Mouse (Mus musculus) neural tube, embryonic 13.5 days (tissue): ENCODE data around the gene Fgfr3. TPM values are rescaled to one million over a fixed set of nuclear protein-coding genes. Genes with fewer than 3 reads are reported as not detected.
A peak's percentile ranks its signal among the peaks of the same experiment; 100 is the strongest.

Experiments
- ATAC-seq: fragments of 200-750 bp; cut with Nextera tagmentation; 2 replicates; pipeline ENCODE4 v1.8.0; 2017; ENCODE audit warnings: low read depth, mild to moderate bottlenecking, moderate TSS enrichment, moderate library complexity
- H3K27ac ChIP-seq: fragments of 300-500 bp; sonication (generic); replicated peaks from 2 replicates; pipeline ENCODE4 v1.5.1; 2015; ENCODE audit warnings: moderate library complexity, mild to moderate bottlenecking, inconsistent platforms
- H3K27me3 ChIP-seq: fragments of 300-500 bp; sonication (generic); 2 replicates; pipeline ENCODE4 v1.6.1; 2015; ENCODE audit warnings: mild to moderate bottlenecking, inconsistent platforms
- H3K36me3 ChIP-seq: fragments of 300-500 bp; sonication (generic); 2 replicates; pipeline ENCODE4 v1.6.1; 2015; ENCODE audit warnings: mild to moderate bottlenecking, inconsistent platforms
- H3K4me1 ChIP-seq: fragments of 300-500 bp; sonication (generic); replicated peaks from 2 replicates; pipeline ENCODE4 v1.6.1; 2015; ENCODE audit warnings: inconsistent platforms
- H3K4me2 ChIP-seq: fragments of 300-500 bp; sonication (generic); 2 replicates; pipeline ENCODE4 v1.6.1; 2015; ENCODE audit warnings: inconsistent platforms, mild to moderate bottlenecking, moderate library complexity
- H3K4me3 ChIP-seq: fragments of 300-500 bp; sonication (generic); 2 replicates; pipeline ENCODE4 v1.5.1; 2015; ENCODE audit warnings: mild to moderate bottlenecking, inconsistent platforms
- H3K9ac ChIP-seq: fragments of 300-500 bp; sonication (generic); 2 replicates; pipeline ENCODE4 v1.6.1; 2015; ENCODE audit warnings: moderate library complexity, mild to moderate bottlenecking, inconsistent platforms
- H3K9me3 ChIP-seq: fragments of 300-500 bp; sonication (generic); 2 replicates; pipeline ENCODE4 v1.6.1; 2016; ENCODE audit warnings: inconsistent platforms
- WGBS: fragments of 180-500 bp; shearing (Covaris S2); methylation state at CpG from one replicate; pipeline ENCODE4 v1.1.7; 2015; 5-methylcytosine and 5-hydroxymethylcytosine counted together
- polyA plus RNA-seq: library from polyadenylated mRNA; unstranded; fragments of >200 nt; fragmentation: Nextera tagmentation; extraction: Ambion mirVana; gene quantifications from 2 replicates; pipeline ENCODE4 v1.2.1, GENCODE M21; 2015

Gene Fgfr3
- polyA plus RNA-seq, 1 experiment from 2014 or later, result 42.3 TPM

GRCm38 (mm10) chr5:33689221-33689844, 32.1 kb upstream of the Fgfr3 start:
- no peak overlapping the region for H3K4me3 ChIP-seq
- 13% methylated on average over 20 of the region's 20 CpGs for WGBS
- peak overlapping the region; percentile 44 for H3K9ac ChIP-seq
- H3K4me1 ChIP-seq, result peaks cover 73% of the 10 kb centered on the region
- H3K4me2 ChIP-seq, result peak overlapping the region; percentile 19
- peaks cover 73% of the 10 kb centered on the region for H3K27me3 ChIP-seq
- no peaks in the 10 kb centered on the region for H3K9me3 ChIP-seq
- ATAC-seq, result peak; percentile 89
- no peaks in the 10 kb centered on the region for H3K36me3 ChIP-seq
- H3K27ac ChIP-seq, result peak overlapping the region; percentile 84

GRCm38 (mm10) chr5:33689852-33690645, 31.4 kb upstream of the Fgfr3 start:
- H3K27me3 ChIP-seq, result peaks cover 77% of the 10 kb centered on the region

GRCm38 (mm10) chr5:33692393-33692792, 29.1 kb upstream of the Fgfr3 start:
- 1% methylated on average over 24 of the region's 24 CpGs for WGBS
- Histone ChIP-seq H3K9me3 (no peaks in the 10 kb centered on the region), H3K4me3 (0 out of 2 replicates have a peak overlapping the region, but pooled peaks have one; percentile 4), H3K27ac (peak overlapping the region; percentile 86), H3K4me2 (peak overlapping the region; percentile 27; the same call in 1 of the 2 replicates), H3K9ac (peak overlapping the region; percentile 34), H3K4me1 (peaks cover 91% of the 10 kb centered on the region), H3K36me3 (no peaks in the 10 kb centered on the region), H3K27me3 (peaks cover 83% of the 10 kb centered on the region)
- peak; percentile 21 for ATAC-seq

More at GRCm38 (mm10) chr5:33689852-33690645, 31.4 kb upstream of the Fgfr3 start:
- Histone ChIP-seq H3K27ac (peak overlapping the region; percentile 71), H3K4me1 (peaks cover 80% of the 10 kb centered on the region), H3K9me3 (no peaks in the 10 kb centered on the region), H3K9ac (peak overlapping the region; percentile 44; the same call in 1 of the 2 replicates), H3K36me3 (no peaks in the 10 kb centered on the region), H3K4me2 (0 out of 2 replicates have a peak overlapping the region, but pooled peaks have one; percentile 19), H3K4me3 (no peak overlapping the region)
- peak; percentile 34 for ATAC-seq
- WGBS, result 47% methylated on average over 11 of the region's 11 CpGs

GRCm38 (mm10) chr5:33694461-33694847, 27.0 kb upstream of the Fgfr3 start:
- Histone ChIP-seq H3K27me3 (peaks cover 85% of the 10 kb centered on the region), H3K4me1 (peaks cover 91% of the 10 kb centered on the region), H3K4me3 (no peak overlapping the region), H3K27ac (peak overlapping the region; percentile 68), H3K9ac (0 out of 2 replicates have a peak overlapping the region, but pooled peaks have one; percentile 68), H3K36me3 (no peaks in the 10 kb centered on the region), H3K9me3 (no peaks in the 10 kb centered on the region), H3K4me2 (no peak overlapping the region)
- 54% methylated on average over 9 of the region's 9 CpGs for WGBS
- ATAC-seq, result no peak

- WGBS, result 2% methylated on average over 52 of the region's 71 CpGs
- Histone ChIP-seq H3K4me2 (peak overlapping the region; percentile 80), H3K4me3 (peak overlapping the region; percentile 45), H3K27me3 (peaks cover 79% of the 10 kb centered on the region), H3K9ac (peak overlapping the region; percentile 68), H3K9me3 (no peaks in the 10 kb centered on the region), H3K4me1 (peaks cover 91% of the 10 kb centered on the region), H3K36me3 (no peaks in the 10 kb centered on the region), H3K27ac (peak overlapping the region; percentile 68)
- ATAC-seq, result peak; percentile 57
Measured at GRCm38 (mm10) chr5:33694848-33695717, 26.4 kb upstream of the Fgfr3 start.

GRCm38 (mm10) chr5:33695718-33696121, 25.8 kb upstream of the Fgfr3 start:
- H3K4me1 ChIP-seq, result peaks cover 91% of the 10 kb centered on the region
- 0 out of 2 replicates have a peak, but pooled peaks have one; percentile 1 for ATAC-seq
- H3K27me3 ChIP-seq, result peaks cover 73% of the 10 kb centered on the region

GRCm38 (mm10) chr5:33696430-33696829, 25.0 kb upstream of the Fgfr3 start:
- Histone ChIP-seq H3K4me1 (peaks cover 90% of the 10 kb centered on the region), H3K27me3 (peaks cover 69% of the 10 kb centered on the region)
- 59% methylated on average over 5 of the region's 5 CpGs for WGBS

More at GRCm38 (mm10) chr5:33695718-33696121, 25.8 kb upstream of the Fgfr3 start:
- Histone ChIP-seq H3K9ac (peak overlapping the region; percentile 68), H3K27ac (peak overlapping the region; percentile 68), H3K36me3 (no peaks in the 10 kb centered on the region), H3K4me3 (peak overlapping the region; percentile 45), H3K9me3 (no peaks in the 10 kb centered on the region), H3K4me2 (peak overlapping the region; percentile 80)
- 2% methylated on average over 24 of the region's 24 CpGs for WGBS

GRCm38 (mm10) chr5:33697534-33697933, 23.9 kb upstream of the Fgfr3 start:
- H3K36me3 ChIP-seq, result no peaks in the 10 kb centered on the region
- H3K4me1 ChIP-seq, result peaks cover 91% of the 10 kb centered on the region
- no peak overlapping the region for H3K4me3 ChIP-seq
- H3K9ac ChIP-seq, result no peak overlapping the region
- 37% methylated on average over 1 of the region's 1 CpGs for WGBS
- peak overlapping the region; percentile 49 for H3K27ac ChIP-seq
- peaks cover 66% of the 10 kb centered on the region for H3K27me3 ChIP-seq
- no peak overlapping the region for H3K4me2 ChIP-seq
- no peak for ATAC-seq
- H3K9me3 ChIP-seq, result no peaks in the 10 kb centered on the region

More at GRCm38 (mm10) chr5:33696430-33696829, 25.0 kb upstream of the Fgfr3 start:
- Histone ChIP-seq H3K9me3 (no peaks in the 10 kb centered on the region), H3K9ac (no peak overlapping the region), H3K4me3 (no peak overlapping the region), H3K36me3 (no peaks in the 10 kb centered on the region), H3K4me2 (no peak overlapping the region), H3K27ac (no peak overlapping the region)
- no peak for ATAC-seq

GRCm38 (mm10) chr5:33697947-33698512, 23.4 kb upstream of the Fgfr3 start:
- Histone ChIP-seq H3K4me1 (peaks cover 87% of the 10 kb centered on the region), H3K9ac (peak overlapping the region; percentile 22; the same call in 1 of the 2 replicates), H3K9me3 (no peaks in the 10 kb centered on the region), H3K4me3 (no peak overlapping the region), H3K27me3 (peaks cover 61% of the 10 kb centered on the region), H3K4me2 (no peak overlapping the region), H3K27ac (peak overlapping the region; percentile 53), H3K36me3 (no peaks in the 10 kb centered on the region)
- 16% methylated on average over 13 of the region's 13 CpGs for WGBS
- ATAC-seq, result peak; percentile 34; the same call in 1 of the 2 replicates

GRCm38 (mm10) chr5:33698669-33699068, 22.8 kb upstream of the Fgfr3 start:
- Histone ChIP-seq H3K9ac (no peak overlapping the region), H3K4me2 (no peak overlapping the region), H3K4me3 (no peak overlapping the region), H3K27me3 (peaks cover 56% of the 10 kb centered on the region), H3K36me3 (no peaks in the 10 kb centered on the region), H3K27ac (peak overlapping the region; percentile 53; the same call in 1 of the 2 replicates), H3K9me3 (no peaks in the 10 kb centered on the region), H3K4me1 (peaks cover 83% of the 10 kb centered on the region)
- 76% methylated on average over 5 of the region's 5 CpGs for WGBS
- ATAC-seq, result no peak

GRCm38 (mm10) chr5:33700010-33700409, 21.5 kb upstream of the Fgfr3 start:
- Histone ChIP-seq H3K4me1 (peaks cover 84% of the 10 kb centered on the region), H3K4me3 (no peak overlapping the region), H3K27ac (no peak overlapping the region), H3K9me3 (no peaks in the 10 kb centered on the region), H3K4me2 (no peak overlapping the region), H3K27me3 (peaks cover 44% of the 10 kb centered on the region), H3K36me3 (no peaks in the 10 kb centered on the region), H3K9ac (no peak overlapping the region; the same call in 1 of the 2 replicates)
- no peak for ATAC-seq
- 56% methylated on average over 13 of the region's 13 CpGs for WGBS
